Mouse (Mus musculus): Measurements from ENCODE around the gene Chmp5.
A peak's percentile ranks its signal among the peaks of the same experiment; 100 is the strongest.

The Chmp5 gene

GRCm38 (mm10) chr4:40946516-40947121 lies 1.6 kb upstream of the Chmp5 start:
- DNase-seq (ENCODE audit: low read depth), result no peak

GRCm38 (mm10) chr4:40947565-40948159 lies 545 bp upstream of the Chmp5 start:
- DNase-seq (ENCODE audit: low read depth), result no peak

- peak; percentile 40 for DNase-seq (ENCODE audit: low read depth)
These were observed 5.3 kb downstream of the Chmp5 start for GRCm38 (mm10) chr4:40953521-40953920.

GRCm38 (mm10) chr4:40955942-40956341 lies 7.7 kb downstream of the Chmp5 start:
- DNase-seq (ENCODE audit: low read depth), result no peak

GRCm38 (mm10) chr4:40963536-40963935 lies 15.3 kb downstream of the Chmp5 start:
- DNase-seq (ENCODE audit: low read depth), result no peak

- no peak for DNase-seq (ENCODE audit: low read depth)
These were observed 21.0 kb downstream of the Chmp5 start for GRCm38 (mm10) chr4:40969161-40969560.

GRCm38 (mm10) chr4:40969781-40970591 lies 21.8 kb downstream of the Chmp5 start:
- no peak for DNase-seq (ENCODE audit: low read depth)

- DNase-seq (ENCODE audit: low read depth), result no peak
These were observed 22.3 kb downstream of the Chmp5 start for GRCm38 (mm10) chr4:40970592-40970841.

GRCm38 (mm10) chr4:40970842-40971701 lies 22.9 kb downstream of the Chmp5 start, which contains the start of gene Nfx1:
Gene Nfx1, plus strand, starts transcription at chr4:40970906.
- DNase-seq (ENCODE audit: low read depth), result peak; percentile 97

GRCm38 (mm10) chr4:40971744-40972143 lies 23.5 kb downstream of the Chmp5 start:
- DNase-seq (ENCODE audit: low read depth), result peak; percentile 63

- no peak for DNase-seq (ENCODE audit: low read depth)
These were observed 25.8 kb downstream of the Chmp5 start for GRCm38 (mm10) chr4:40974011-40974410.

- no peak for DNase-seq (ENCODE audit: low read depth)
These were observed 27.5 kb downstream of the Chmp5 start for GRCm38 (mm10) chr4:40975678-40976077.

GRCm38 (mm10) chr4:40976651-40977050 lies 28.4 kb downstream of the Chmp5 start:
- no peak for DNase-seq (ENCODE audit: low read depth)

GRCm38 (mm10) chr4:40979430-40979829 lies 31.2 kb downstream of the Chmp5 start:
- DNase-seq (ENCODE audit: low read depth), result no peak

GRCm38 (mm10) chr4:40982486-40982885 lies 34.3 kb downstream of the Chmp5 start:
- no peak for DNase-seq (ENCODE audit: low read depth)

GRCm38 (mm10) chr4:40983686-40984085 lies 35.5 kb downstream of the Chmp5 start:
- no peak for DNase-seq (ENCODE audit: low read depth)

- DNase-seq (ENCODE audit: low read depth), result no peak
These were observed 41.4 kb downstream of the Chmp5 start for GRCm38 (mm10) chr4:40989633-40990032.

- no peak for DNase-seq (ENCODE audit: low read depth)
These were observed 48.1 kb downstream of the Chmp5 start for GRCm38 (mm10) chr4:40996302-40996701.

GRCm38 (mm10) chr4:40997916-40998315 lies 49.7 kb downstream of the Chmp5 start:
- DNase-seq (ENCODE audit: low read depth), result no peak

- no peak for DNase-seq (ENCODE audit: low read depth)
These were observed 52.1 kb downstream of the Chmp5 start for GRCm38 (mm10) chr4:41000271-41000670.

GRCm38 (mm10) chr4:41000842-41001639 lies 52.8 kb downstream of the Chmp5 start:
- no peak for DNase-seq (ENCODE audit: low read depth)

- DNase-seq (ENCODE audit: low read depth), result no peak
These were observed 65.1 kb downstream of the Chmp5 start for GRCm38 (mm10) chr4:41013351-41013750.

Measured in c-Kit-positive CD71-negative TER-119-negative erythroid progenitor cells, embryonic 14.5 days (primary cell).